Mouse (Mus musculus): ENCODE data around the gene Gdf7. TPM values are rescaled to one million over a fixed set of nuclear protein-coding genes. Genes with fewer than 3 reads are reported as not detected.

The Gdf7 gene
- total RNA-seq, 2 experiments from 2014 or later = 0.23 to 0.26 TPM

GRCm38 (mm10) chr12:8327675-8328053, 25.9 kb upstream of the Gdf7 start:
- DNase-seq (ENCODE audit: low spot score in 2 of 2) = no peak

DNA sequence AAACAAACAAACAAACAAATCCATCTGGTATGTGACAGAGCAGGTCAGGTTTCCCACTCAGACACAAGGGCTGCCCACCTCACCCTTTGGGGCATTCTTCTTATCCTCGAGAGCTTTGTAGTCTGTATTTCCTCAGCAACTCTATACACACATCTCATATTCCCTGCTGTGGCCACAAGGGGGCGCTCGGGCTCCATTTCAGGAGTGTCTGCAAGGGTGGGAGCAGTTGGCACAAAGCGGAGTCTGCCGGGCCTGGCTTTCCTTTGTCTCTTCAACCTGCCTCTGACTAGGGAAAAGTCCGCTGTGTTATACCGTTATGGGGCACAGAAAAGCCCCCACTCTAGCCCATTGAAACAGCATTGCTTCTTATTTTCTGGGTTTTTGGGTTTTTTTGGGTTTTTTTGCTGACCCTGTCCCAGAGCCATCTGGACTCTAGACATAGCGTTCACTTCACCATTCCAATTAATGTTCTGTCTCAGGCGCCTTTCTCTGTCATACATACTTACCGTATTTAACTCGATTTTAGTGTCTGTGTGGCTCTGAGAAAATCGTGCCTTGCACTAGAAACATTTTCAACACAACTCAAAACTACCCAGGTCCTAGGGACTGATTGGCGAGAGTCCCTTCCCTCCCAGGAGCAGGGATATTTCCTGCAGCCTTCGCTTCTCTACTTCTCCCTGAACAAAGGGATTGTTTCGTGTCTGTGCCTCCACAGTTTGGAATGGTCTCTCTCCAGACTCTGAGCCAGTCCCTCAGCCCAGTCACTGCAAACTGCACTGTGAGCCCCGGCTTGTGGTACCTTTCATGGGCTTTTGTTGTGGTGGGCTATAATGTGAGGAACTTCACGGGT, 25.3 kb upstream of the Gdf7 start:
- DNase-seq (ENCODE audit: low spot score in 2 of 2) = peak; percentile 96 to 98

- DNase-seq (ENCODE audit: low spot score in 2 of 2) = peak; percentile 65 to 75
Measured at GRCm38 (mm10) chr12:8325943-8326522, 24.3 kb upstream of the Gdf7 start.

GRCm38 (mm10) chr12:8325245-8325942, 23.6 kb upstream of the Gdf7 start:
- peak in 1 of 2 experiments; percentile 65 for DNase-seq (ENCODE audit: low spot score in 2 of 2)

DNA sequence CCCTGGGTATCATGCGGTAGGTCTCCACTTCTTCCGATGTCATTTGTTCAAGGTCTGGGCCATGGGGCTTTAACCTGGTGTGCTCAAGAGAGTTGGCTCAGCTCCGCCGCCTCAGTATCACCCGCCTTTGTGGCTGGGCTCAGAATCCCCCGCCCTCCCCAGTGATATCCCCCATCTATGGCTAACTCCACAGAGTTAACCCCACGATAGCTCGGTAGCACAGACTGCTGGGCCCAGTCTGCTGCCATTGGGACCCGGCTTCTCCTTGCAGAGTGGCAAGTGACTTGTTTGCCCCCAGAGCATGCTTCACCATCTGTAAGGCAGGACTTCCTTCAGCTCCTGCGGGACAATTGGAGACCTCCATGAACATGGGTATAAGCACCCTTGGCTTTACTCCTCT, 22.3 kb upstream of the Gdf7 start:
- no peak for DNase-seq (ENCODE audit: low spot score in 2 of 2)

DNA sequence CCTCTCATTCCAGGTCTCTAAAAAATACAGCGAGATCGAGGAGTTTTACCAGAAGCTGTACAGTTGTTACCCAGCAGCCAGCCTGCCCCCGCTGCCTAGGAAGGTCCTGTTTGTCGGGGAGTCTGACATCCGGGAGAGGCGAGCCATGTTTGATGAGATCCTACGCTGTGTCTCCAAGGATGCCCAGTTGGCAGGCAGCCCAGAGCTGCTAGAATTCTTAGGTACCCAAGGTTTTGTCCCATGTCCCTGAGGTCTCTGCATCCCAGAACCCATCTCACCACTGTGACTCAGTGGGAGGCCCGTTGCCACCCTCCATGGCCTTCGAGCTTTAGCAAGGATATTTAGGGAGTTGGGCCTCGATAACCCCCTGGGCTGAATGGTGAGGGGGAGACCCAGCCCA, 19.8 kb upstream of the Gdf7 start:
- DNase-seq (ENCODE audit: low spot score in 2 of 2) = no peak

- DNase-seq (ENCODE audit: low spot score in 2 of 2) = peak; percentile 84 to 86
Measured at GRCm38 (mm10) chr12:8320084-8320713, 18.4 kb upstream of the Gdf7 start.

DNA sequence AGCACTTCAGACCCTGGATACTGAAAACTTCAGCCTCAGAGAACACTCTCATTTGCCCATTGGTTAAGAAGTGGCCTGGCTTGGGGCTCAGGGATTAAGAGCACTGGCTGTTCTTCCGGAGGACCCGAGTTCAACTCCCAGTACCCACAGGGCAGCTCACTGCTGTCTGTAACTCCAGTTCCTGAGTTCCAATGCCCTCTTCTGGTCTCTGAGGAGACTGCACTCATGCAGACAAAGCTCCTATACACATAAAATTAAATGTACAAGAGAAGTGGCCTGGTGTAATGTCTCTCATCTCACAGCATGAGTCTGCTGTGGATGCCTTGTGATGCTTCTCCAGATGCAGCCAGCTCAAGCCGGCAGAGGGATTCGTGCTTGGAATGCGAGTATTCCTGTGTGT, 14.8 kb upstream of the Gdf7 start:
- DNase-seq (ENCODE audit: low spot score in 2 of 2) = no peak

GRCm38 (mm10) chr12:8313773-8314172, 12.0 kb upstream of the Gdf7 start:
- no peak for DNase-seq (ENCODE audit: low spot score in 2 of 2)

GRCm38 (mm10) chr12:8313270-8313771, 11.6 kb upstream of the Gdf7 start, which contains the start of gene Hs1bp3:
Gene Hs1bp3 (plus strand): TSS chr12:8313432.
- peak; percentile 78 for DNase-seq (ENCODE audit: low spot score in 2 of 2)

- no peak for DNase-seq (ENCODE audit: low spot score in 2 of 2)
Measured at GRCm38 (mm10) chr12:8312266-8312665, 10.5 kb upstream of the Gdf7 start.

GRCm38 (mm10) chr12:8310992-8311391, 9.2 kb upstream of the Gdf7 start:
- DNase-seq (ENCODE audit: low spot score in 2 of 2) = no peak

DNA sequence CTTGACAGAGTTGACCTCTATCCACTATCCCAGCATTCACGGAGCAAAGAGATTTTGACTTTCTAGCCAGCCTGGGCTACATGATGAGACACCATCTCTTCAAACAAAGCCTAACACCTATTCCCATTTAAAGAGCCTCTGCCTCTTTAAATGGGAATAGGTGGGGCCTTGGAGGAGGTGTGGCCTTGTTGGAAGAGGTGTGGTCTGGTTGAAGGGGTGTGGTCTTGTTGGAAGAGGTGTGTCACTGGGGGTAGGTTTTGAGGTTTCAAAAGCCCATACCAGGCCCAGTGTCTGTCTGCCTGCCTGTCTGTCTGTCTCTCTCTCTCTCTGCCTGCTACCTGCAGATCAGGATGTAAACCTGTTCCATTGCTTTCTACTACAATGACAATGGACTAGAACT, 5.2 kb upstream of the Gdf7 start:
- DNase-seq (ENCODE audit: low spot score in 2 of 2) = no peak

DNA sequence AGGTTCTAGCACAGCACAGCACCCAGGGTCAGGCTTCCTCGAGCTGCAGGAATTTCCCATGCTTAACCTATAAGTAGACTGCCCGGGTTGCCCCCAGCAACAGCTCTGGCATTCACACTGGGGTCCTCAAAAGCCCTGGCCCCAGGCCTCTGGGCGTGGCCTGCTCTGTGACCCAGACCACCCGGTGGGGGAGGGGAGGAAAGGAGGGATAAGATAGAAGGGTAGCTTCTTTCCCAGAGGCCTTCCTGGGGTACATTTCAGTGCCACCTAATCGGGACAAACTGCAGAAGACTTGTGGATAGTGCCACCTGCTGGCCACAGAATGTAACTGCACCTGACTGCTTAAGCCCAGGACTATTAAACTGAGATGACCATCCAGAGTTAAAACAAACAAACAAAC, 4.7 kb upstream of the Gdf7 start:
- DNase-seq (ENCODE audit: low spot score in 2 of 2) = peak; percentile 66 to 74

DNA sequence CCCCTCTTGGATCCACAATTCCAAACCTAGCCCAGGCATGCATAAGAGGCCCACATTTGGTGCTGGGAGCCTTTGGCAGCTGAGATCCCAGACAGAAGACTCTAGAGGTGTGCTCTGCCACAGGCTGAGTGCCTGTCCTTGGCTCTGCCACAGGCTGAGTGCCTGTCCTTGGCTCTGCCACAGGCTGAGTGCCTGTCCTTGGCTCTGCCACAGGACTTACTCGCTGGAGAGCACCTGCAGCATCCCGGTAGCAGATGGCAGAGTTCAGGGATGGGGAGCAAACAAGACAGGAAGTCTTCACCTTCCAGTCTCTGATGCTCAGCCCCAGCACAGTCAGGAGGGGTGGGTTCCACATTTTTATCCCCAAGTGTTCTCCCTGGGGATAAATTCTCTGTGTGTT, 3.5 kb upstream of the Gdf7 start:
- no peak for DNase-seq (ENCODE audit: low spot score in 2 of 2)

GRCm38 (mm10) chr12:8301011-8301814, 541 bp downstream of the Gdf7 start:
- no peak for DNase-seq (ENCODE audit: low spot score in 2 of 2)

DNA sequence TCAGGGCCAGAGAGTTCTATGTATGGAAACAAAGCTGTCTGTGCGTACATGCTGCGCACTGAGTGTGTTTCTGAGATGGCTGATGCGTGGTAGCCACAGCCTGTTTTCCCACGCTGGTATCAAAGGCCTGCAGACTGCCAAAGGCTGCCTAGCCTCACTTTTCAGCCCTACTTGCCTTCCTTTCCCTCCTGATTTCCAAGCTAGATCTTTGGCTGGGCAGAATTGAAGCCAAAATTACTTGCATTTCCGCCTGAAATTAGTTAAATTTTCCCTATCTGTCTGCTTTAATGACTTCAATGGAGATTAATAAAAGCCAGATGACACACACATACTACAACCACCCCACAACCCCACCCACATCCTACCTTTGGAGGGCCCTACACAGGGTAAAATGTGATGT, 1.2 kb downstream of the Gdf7 start:
- DNase-seq (ENCODE audit: low spot score in 2 of 2) = no peak

GRCm38 (mm10) chr12:8300111-8300480, 1.7 kb downstream of the Gdf7 start:
- DNase-seq (ENCODE audit: low spot score in 2 of 2) = no peak

DNA sequence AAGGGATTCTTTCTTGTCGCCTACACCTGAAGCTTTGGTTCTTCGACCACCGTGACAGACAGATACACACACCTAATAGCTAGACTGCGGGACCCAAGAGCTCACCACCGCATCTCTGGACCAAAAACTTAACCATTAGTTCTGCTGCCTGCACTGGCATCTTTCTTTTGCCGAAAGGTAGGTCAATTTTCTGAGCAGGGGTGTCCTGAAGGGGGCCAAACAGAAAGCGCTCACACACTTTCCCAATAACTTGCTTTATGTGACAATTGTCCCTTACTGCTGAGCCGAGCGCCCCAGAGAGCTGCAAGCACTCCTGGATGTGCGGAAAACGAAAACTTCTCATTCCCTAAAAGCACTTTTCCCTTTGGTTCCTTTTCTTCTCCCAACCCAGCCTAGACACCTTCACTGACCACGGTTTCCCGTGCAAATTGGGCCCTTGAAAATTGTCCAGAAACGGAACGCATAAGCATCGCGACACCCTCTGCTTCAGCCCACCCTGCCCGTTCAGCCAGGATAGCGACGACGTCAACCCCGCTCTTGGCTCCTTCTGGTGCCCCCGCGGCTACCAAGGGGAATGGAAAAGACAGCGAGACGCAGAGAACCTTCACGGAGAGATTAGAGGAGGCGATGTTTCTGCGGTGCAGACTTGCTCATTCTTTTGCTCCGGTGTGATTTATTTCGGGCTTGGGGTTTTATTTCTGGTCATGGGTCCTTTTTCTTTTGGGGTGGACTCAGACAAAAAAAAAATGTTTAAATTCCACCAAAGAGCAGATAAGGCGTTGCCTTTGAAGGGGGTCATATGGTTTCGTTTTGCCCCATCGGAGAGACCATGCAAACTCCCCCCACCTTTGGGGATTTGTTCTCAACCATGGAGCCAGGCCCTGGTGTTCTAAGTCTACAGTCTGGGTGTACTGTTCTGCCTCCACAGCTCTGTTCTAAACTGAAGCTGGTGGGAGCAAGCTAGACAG, 2.3 kb downstream of the Gdf7 start:
- no peak for DNase-seq (ENCODE audit: low spot score in 2 of 2)
